Mouse (Mus musculus): ENCODE data around the gene Asap2. TPM values are rescaled to one million over a fixed set of nuclear protein-coding genes. Genes with fewer than 3 reads are reported as not detected.

Gene Asap2
- polyA plus RNA-seq, 1 experiment from 2014 or later: 12.7 TPM

GRCm38 (mm10) chr12:21316869-21317265 lies 326.6 kb downstream of the Asap2 start:
- Histone ChIP-seq H3K4me1 (peaks cover 11% of the 10 kb centered on the region), H3K27me3 (no peaks in the 10 kb centered on the region), H3K9me3 (no peaks in the 10 kb centered on the region), H3K9ac (replicated peaks) (peak overlapping the region; percentile 77; the same call in 1 of the 2 replicates), H3K36me3 (peaks cover 37% of the 10 kb centered on the region), H3K4me2 (replicated peaks) (peak overlapping the region; percentile 63), H3K27ac (replicated peaks) (no peak overlapping the region), H3K4me3 (peak overlapping the region; percentile 71)
- ATAC-seq (replicated peaks): no peak
- WGBS: 16% methylated on average over 7 of the region's 7 CpGs

GRCm38 (mm10) chr12:21318143-21318895 lies 328.1 kb downstream of the Asap2 start:
- no peak for ATAC-seq (replicated peaks)
- peaks cover 11% of the 10 kb centered on the region for H3K4me1 ChIP-seq
- H3K36me3 ChIP-seq: peaks cover 24% of the 10 kb centered on the region
- no peak overlapping the region for H3K9ac ChIP-seq (replicated peaks)
- H3K4me3 ChIP-seq: no peak overlapping the region
- no peaks in the 10 kb centered on the region for H3K9me3 ChIP-seq
- H3K27me3 ChIP-seq: no peaks in the 10 kb centered on the region
- H3K27ac ChIP-seq (replicated peaks): no peak overlapping the region
- WGBS: 67% methylated on average over 12 of the region's 12 CpGs
- no peak overlapping the region for H3K4me2 ChIP-seq (replicated peaks)

Measured in forebrain, embryonic 15.5 days (tissue).